Mouse (Mus musculus) G1E-ER4 (cell line): ENCODE data around the gene Trmt2b. TPM values are rescaled to one million over a fixed set of nuclear protein-coding genes. Genes with fewer than 3 reads are reported as not detected.

Experiments
- GATA1 ChIP-seq: IDR thresholded peaks from one replicate; pipeline ENCODE4 v1.8.0; 2012; ENCODE audit warnings: low read length, inconsistent platforms
- polyA plus RNA-seq: library from polyadenylated mRNA; stranded (reverse); fragments of >175 nt; gene quantifications from 2 replicates; pipeline ENCODE4 v1.2.3, GENCODE M21; 2012

The Trmt2b gene
- 0.56 and 0.90 TPM in 2 replicates for polyA plus RNA-seq

DNA sequence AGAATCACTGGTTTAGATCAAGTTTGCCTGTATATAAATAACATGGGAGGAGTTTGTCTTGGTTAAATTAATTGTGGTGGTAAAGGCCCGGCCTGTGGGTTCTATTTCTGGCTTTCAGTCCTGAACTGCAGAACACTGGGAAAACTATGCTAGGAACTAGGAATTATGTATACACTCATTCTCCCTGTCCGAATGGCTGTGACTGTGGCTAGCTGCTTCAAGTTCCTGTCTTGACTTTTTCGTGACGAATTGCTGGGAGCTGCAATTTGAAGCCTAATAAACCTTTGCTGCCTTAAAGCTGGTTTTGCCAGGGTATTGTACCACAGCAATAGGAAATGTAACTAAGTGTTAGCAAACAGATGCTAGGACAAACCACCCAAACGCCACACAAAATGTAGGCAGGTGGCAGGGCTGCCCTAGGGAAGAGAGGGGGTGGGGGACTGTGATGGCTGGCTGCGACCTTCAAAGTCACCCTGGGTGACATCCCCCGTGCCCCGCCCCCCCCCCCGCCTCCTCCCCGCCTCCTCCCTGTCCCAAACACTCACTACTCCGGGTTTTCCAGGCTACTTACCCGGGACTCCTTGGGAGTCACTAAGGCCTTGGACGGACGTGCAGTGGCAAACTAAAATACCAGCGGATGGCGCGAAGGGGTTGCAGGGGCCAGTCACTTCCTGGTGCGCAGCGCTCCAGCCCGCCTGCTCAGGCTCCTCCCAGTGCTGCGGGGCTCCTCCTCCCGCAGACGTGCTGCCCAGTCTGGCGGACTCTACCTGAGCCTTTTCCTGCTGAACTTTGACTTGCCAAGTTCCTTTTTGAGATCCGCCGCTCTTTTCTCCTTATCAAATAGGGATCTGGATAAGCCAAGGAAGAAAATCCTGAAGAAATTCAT lies at the start of gene Trmt2b:
Gene Trmt2b, minus strand, starts transcription at position 710 of the 886 bp plus-strand sequence.
- no peak for TF ChIP-seq GATA1

DNA sequence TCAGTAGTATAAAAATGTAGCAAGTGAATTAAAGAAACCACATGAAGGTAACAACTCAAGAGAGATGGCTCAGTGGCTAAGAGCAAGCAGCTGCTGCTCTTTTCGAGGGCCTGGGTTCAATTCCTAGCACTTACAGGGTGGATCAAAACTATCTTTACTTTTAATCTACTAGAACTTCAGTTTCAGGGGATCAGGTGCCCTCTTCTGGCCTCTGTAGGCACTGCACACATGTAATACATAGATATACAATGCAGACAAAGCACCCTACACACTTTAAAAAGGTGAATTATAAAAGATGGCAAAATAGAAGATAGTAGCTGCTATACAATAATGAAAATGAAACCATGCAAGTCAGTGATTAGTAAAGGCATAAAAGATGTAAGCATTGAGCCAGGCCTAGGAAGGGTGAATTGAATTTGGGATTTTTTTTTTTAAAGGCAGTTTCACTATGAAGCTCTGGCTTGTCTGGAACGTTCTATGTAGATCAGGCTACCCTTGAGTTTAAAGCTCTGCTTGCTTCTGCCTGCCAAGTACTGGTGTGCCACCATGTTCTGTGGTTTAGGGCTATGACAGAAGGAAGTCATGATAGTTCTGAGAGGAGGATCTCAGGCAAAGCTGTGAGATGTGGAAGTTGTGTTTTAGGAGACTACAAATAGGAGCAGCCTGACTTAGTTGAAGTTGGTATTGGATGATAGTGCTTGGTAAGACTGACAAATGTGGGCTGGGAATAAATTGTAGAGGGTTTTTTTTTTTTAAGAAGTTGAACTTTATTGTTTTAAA lies 42.6 kb upstream of the Trmt2b start:
- no peak for TF ChIP-seq GATA1

DNA sequence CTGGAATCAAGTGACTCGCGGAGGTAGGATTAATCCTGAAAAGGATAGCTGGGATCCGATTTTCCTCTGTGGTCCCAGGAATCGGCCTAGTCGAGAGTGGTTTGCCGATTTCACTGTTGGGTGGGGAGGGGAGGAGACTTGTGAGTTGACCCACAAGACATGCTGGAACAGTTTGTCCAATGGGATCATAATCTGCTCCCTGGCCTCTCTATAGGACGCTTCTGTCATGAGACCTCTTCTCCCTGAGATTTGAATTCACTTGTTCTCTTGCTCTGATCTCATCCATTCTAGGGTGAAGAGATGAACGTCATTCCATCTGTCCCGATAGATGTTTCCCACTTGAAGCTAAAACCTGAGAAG lies 31.5 kb upstream of the Trmt2b start:
- no peak for TF ChIP-seq GATA1

DNA sequence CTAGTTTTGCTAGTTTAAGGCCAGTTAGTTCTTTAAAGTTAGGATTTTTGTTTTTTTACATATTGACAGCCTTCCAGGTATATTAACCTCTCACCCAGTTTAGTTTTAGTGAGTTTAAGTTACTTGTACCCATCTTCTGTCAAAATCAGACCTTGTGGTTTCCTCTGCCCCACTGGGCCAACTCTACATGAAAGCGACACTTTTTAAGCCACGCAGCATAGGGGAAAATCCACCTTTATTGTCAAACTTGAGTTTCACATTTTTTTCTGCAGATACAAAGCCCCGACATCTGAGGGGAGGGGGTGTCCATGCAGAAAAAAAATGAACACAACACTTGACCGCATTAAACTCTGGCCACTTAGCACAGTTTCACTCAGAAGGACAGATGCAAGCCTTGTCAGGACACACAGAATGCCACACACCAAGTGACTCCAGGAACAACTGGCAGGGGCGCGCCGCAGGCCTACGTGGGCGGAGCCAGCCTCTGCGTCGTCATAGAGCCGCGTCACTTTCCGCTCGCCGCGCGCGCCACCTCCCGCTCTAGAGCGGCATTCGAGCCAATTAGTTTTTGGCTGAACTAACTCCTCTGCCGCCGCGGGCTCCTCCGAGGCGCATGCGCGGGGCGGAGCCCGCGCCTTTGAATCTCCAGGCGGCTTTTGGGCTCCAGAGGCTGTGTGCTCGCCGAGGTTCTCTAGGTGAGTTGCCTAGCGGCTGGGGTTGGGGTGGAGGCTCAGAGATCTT lies 30.9 kb upstream of the Trmt2b start, which contains the start of gene Cenpi:
Gene Cenpi, plus strand, starts transcription at position 551 of the 741 bp plus-strand sequence.
- no peak for TF ChIP-seq GATA1

DNA sequence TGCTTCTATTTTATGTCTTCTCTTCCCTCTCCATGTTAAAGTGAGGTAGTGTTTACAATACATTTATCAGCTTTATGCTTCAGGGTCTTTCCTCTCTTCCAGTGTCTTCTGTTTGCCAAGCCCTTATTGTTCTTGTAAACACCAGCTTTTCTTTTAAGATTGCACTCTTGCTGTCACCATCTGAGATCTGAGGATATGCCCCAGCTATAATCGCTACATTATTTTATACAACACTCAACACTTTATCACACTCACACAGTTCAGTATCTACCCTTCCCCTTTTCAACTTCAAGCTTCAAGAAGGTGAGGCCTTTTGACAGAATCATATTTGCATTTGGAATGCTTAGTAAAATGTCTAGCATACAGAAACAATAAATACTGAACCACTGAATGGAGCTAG lies 26.5 kb upstream of the Trmt2b start:
- no peak for TF ChIP-seq GATA1

DNA sequence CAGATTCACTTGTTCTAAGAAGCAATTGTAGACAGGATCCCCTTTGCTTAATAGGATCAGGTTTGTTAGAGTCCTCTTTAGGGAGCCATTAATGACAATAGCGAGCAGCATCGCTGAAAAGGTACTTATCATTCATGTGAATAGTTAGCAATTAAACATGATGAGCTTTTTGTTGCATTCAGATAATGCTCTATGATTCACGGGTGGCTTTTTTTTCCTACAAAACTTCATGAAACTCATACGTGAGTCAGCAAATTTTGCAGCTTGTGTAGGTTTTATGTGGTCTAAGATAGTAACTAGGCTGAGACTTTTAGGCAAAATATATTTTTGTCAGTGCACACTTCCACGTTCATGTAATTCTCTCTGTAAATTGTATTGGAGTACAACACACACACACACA lies 23.4 kb upstream of the Trmt2b start:
- no peak for TF ChIP-seq GATA1

DNA sequence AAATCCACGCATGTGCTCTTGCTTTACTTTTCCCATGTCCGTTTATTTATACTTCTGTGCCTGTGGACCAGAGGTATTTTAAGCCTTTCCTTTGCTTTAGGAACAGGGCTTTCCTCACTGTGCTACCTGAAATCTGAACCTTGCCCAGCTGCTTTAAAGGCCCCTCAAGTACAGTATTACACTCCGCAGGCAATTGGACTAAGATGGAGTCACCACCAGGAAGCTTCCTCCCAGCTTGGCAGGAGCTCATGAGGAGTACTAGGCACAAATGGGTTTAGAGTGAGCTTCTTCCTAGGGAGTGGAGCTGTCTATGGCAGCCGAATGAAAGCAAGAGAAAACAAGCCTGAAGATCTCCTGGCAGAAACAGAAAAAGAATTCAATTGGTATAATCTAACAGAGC lies 20.4 kb upstream of the Trmt2b start:
- TF ChIP-seq GATA1 = no peak

DNA sequence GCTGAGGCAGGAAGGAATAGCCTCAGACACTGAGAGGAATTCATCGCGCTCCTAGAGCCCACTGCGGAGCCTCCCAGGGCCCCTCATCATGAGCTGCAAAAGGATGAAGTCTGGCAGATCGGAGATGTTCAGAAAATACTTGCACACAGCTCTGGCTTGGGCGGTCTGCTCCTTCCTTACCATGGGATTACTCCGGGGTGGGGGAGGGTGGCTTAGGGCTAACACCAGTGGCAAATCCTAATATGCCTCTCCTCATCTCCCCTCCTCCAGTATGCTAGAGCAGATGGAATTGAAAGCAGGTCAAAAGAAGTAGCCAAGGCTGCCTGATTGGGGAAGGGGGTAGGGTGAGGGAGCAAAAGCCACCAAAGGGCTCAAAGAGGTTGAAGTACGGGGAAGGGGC lies 20.0 kb upstream of the Trmt2b start:
- no peak for TF ChIP-seq GATA1

DNA sequence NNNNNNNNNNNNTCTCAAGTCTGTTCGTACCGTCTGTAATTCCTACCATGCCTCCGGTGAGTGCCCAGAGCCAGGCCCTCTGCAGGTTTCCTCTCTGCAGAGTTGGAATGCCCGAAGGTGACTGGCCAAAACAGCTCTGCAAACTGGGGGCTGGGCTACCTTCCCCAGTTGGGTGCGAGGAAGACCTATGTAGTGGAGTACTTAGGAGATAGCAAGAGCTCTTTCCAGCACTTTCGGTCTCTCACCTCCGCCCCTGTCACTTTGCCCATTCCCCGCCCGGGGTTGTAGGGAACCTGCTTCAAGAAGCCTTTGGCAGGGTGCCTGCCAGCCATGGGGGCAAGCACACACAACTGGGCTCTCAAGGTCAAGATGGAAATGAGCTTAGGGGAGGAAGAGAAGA lies 19.5 kb upstream of the Trmt2b start:
- TF ChIP-seq GATA1 = no peak

DNA sequence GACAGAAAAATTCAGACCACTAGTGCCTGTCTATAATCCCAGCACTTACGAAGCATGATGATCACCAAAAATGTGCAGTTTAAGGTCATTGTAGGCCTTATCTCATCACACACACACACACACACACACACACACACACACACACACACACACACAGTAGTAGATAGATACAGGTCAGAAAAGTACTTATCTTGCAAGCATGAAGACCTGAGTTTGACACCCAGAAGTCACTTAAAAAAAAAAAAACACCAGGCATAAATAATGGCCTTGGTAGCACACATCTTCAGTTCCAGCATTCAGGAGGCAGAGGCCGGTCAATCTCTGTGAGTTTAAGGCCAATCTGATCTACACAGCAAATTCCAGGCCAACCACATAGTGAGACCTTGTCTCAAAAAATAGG lies 10.5 kb upstream of the Trmt2b start:
- TF ChIP-seq GATA1 = no peak

DNA sequence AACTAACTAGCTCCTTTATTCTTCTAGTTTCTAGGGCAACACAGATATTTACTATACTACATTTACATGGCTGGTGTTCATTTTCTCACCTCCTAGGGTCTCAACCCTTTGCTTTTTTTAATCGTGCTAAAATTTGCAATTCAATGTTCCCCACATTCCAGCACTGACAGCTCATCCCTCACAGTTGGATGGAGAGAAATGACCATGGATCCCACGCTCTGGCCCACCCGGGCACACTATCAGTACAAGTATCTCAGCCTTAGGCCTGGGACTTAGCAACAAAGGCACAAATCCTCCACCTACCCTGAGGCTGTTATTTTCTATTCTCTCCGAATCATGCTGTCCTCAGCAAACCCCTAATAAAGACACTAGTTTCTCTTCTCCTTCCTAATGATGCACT lies 9.0 kb upstream of the Trmt2b start:
- no peak for TF ChIP-seq GATA1

DNA sequence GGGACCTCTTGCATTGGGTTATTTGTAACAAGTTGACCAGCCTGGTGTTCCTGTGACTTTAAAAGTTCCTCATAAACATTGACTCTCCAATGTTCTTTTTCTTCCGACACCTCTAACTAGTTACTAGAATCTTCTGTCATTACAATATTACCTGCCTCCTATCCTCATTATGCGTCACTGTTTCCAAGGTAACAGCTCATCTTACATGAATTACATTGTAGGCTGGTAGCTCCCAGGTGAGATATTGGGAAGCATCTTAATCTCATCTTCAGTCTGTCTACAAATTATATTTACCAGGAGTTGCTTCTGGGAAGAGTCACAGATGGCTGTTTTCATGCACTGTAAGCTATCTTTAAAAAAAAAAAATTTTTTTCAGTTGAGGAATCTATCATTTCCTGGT lies 8.3 kb upstream of the Trmt2b start:
- TF ChIP-seq GATA1 = no peak

DNA sequence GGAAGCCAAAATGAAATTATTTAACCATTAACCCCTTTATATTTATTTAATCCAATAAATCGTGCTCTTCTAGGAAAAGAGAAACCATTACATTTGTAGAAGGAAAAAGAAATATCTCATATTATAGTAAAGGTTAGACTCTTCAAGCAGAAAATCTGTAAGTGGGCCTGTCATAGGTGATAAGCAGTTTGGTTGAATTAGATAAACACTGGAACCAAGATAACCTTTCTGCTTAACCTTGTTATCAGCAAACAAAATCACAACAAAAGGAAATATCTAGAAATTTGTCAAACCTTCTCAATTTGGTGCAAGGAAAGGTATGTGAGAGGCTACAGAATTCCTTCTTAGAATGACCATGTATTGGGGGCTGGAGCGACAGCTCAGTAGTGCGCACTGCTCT lies 3.7 kb upstream of the Trmt2b start:
- no peak for TF ChIP-seq GATA1

DNA sequence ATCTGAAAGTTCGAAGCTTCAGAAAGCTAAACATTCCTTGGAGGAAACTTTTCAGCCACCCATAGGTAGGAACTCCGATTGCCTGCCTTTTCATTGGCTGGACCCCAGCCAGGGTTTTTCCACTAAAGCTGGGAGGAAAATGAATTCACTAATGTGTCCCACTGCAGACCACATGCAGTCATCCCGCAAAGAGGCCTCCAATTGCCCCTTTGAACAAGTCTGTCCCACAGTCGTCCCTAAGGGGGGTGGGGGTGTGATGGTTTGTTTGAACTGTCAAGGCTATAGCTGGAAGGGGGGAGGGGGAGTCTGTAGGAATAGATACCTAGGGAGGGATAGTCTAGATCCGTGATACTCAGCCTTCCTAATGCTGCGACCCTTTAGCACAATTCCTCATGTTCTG lies 1.1 kb downstream of the Trmt2b start:
- TF ChIP-seq GATA1 = no peak

DNA sequence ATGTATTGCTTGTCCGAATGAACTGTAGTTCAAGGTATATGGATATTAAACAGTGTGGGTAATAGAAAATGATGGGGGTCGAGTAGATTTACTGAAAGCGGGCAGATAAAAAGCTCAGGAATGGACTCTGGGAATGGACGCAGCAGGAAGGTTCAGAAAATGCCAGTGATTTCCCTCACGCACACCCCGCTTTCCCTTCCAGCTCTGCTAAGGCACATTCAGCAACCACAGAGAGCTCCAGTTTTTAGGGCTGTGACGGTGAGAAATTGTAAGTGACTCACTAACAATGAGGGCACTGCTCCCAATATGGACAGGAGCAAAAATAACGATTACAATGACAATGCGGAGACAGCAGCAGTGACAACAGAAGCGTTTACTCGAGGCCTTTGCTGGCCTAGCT lies 14.7 kb downstream of the Trmt2b start:
- no peak for TF ChIP-seq GATA1

DNA sequence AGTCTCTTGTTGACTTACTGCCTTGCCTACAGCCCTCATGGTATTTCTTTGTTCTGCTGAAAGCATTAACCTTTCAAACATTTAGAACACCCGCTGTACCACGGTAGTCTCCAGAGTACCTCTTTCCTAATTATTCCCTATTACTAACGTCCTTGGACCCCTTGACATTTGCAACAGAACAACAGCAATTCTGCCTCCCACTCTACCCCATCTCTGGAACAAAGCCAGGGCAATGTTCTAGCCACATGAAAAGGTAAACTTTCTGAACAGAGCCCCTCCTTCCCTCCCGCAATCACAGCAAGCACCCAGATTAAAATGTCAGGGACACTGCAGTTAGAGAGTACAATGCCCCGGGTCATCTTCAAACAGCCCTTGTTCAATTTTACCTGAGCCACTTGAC lies 15.6 kb downstream of the Trmt2b start:
- TF ChIP-seq GATA1 = no peak

DNA sequence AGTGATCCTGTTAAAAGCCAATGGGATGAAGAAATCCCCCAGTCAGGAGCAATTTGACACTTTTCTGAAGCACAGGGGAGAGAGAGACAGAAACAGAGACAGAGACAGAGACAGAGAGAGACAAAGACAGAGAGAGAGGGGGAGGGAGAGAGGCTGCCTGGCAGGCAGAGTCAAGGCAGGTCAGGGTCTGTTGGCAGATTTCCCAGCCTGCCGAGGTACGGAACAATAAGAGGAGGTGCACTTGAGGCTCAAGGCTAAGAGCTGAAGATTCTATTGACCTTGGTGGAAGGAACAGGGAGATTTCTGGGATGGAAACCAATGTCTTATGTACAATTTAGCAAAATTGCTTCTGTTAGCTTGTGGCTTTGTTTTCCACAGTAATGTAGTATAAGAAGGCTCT lies 28.6 kb downstream of the Trmt2b start:
- TF ChIP-seq GATA1 = no peak
